Mouse (Mus musculus) limb, embryonic 10.5 days (tissue): Measurements from ENCODE around the gene Cmas. TPM values are rescaled to one million over a fixed set of nuclear protein-coding genes. Genes with fewer than 3 reads are reported as not detected.

Experiments used
- DNase-seq: peaks from one replicate; pipeline ENCODE4 v3.0.0-alpha.2; 2017; ENCODE audit warnings: low spot score
- H3K27ac ChIP-seq: fragments of 300-500 bp; sonication (generic); 2 replicates; pipeline ENCODE4 v1.5.1; 2016; ENCODE audit warnings: mild to moderate bottlenecking
- H3K27me3 ChIP-seq: fragments of 300-500 bp; sonication (generic); 2 replicates; pipeline ENCODE4 v1.6.1; 2016; ENCODE audit warnings: low read depth, mild to moderate bottlenecking; ENCODE audit not compliant: poor library complexity, severe bottlenecking
- H3K36me3 ChIP-seq: fragments of 300-500 bp; sonication (generic); 2 replicates; pipeline ENCODE4 v1.6.1; 2016; ENCODE audit warnings: mild to moderate bottlenecking, moderate library complexity
- H3K4me1 ChIP-seq: fragments of 300-500 bp; sonication (generic); 2 replicates; pipeline ENCODE4 v1.6.1; 2016
- H3K4me3 ChIP-seq: fragments of 300-500 bp; sonication (generic); 2 replicates; pipeline ENCODE4 v1.5.1; 2016; ENCODE audit warnings: mild to moderate bottlenecking, moderate library complexity
- H3K9me3 ChIP-seq: fragments of 300-500 bp; sonication (generic); replicated peaks from 2 replicates; pipeline ENCODE4 v1.6.1; 2016; ENCODE audit warnings: mild to moderate bottlenecking
- WGBS: fragments of 180-500 bp; shearing (Covaris S2); methylation state at CpG from one replicate; pipeline ENCODE4 v1.1.7; 2016; 5-methylcytosine and 5-hydroxymethylcytosine counted together
- polyA plus RNA-seq: library from polyadenylated mRNA; unstranded; fragments of >200 nt; fragmentation: Nextera tagmentation; extraction: Ambion mirVana; gene quantifications from 2 replicates; pipeline ENCODE4 v1.2.1, GENCODE M21; 2016

Gene Cmas
- polyA plus RNA-seq, 1 experiment from 2014 or later = 70.4 TPM

GRCm38 (mm10) chr6:142738225-142738624 lies 18.3 kb upstream of the Cmas start:
- no peaks in the 10 kb centered on the region for H3K9me3 ChIP-seq
- H3K4me3 ChIP-seq = no peak overlapping the region
- DNase-seq = no peak
- H3K27ac ChIP-seq = no peak overlapping the region
- no peaks in the 10 kb centered on the region for H3K36me3 ChIP-seq
- H3K4me1 ChIP-seq = no peaks in the 10 kb centered on the region
- WGBS = 95% methylated on average over 2 of the region's 2 CpGs
- no peaks in the 10 kb centered on the region for H3K27me3 ChIP-seq

DNA sequence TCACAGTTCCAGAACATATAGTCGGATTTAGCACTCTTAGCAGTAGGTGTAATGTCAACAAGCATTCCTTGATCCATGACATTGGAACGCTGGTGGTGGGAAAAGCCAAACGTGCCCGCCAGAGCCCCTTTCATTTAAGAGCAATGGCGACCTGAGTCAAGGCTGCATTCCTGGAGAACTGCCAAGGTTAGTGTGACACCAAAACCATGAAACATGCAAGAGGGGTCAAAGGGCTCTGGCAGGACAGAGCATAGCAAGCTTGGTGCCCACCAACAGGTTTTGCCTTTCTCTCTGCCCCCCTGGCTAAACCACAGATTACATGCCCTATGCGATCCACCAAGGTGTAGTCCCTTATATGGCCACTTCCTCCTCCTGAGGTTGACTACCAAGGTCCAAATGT lies 17.8 kb upstream of the Cmas start:
- 80% methylated on average over 6 of the region's 6 CpGs for WGBS
- Histone ChIP-seq H3K4me3 (no peak overlapping the region), H3K27ac (no peak overlapping the region), H3K9me3 (no peaks in the 10 kb centered on the region), H3K27me3 (no peaks in the 10 kb centered on the region), H3K4me1 (no peaks in the 10 kb centered on the region), H3K36me3 (no peaks in the 10 kb centered on the region)
- no peak for DNase-seq

DNA sequence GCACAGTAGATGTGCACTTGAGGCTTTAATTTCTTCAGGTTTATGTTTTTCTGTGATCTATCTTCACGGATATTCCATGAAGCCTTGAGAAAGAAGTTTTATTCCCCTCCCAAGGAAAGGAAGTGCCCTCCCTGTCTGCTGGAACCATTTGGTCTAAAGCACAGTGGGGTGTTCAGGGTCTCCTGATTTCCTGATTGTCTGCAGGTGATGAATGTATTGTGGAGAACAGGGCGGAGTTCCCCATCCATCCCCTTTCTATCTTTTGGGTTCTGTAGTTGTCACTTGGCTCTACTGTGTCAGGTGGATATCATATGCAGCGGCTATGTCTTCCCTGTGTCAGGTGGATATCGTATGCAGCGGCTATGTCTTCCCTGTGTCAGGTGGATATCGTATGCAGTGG lies 14.7 kb upstream of the Cmas start:
- Histone ChIP-seq H3K36me3 (no peaks in the 10 kb centered on the region), H3K4me1 (no peaks in the 10 kb centered on the region), H3K4me3 (no peak overlapping the region), H3K9me3 (no peaks in the 10 kb centered on the region), H3K27me3 (no peaks in the 10 kb centered on the region), H3K27ac (no peak overlapping the region)
- DNase-seq = no peak
- 86% methylated on average over 6 of the region's 6 CpGs for WGBS

DNA sequence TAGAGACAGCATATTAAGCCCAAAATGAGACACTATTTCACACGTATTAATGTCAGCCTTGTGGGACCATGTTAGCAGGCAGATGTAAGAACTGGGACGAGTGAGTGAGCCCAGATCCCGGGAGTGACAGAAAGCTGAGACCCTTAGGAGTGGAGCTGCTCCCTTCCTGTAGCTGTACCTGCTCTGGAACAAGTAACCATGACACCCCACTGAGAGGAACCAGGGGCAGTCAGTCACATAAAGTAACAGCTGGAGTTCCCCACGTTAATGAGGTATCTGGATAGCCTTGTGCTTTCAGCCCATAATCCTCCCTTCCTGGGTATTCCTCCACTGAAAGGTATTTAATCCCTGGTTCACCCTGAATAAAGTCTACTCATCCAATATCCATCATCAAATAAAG lies 13.3 kb upstream of the Cmas start:
- WGBS = 69% methylated on average over 4 of the region's 4 CpGs

DNA sequence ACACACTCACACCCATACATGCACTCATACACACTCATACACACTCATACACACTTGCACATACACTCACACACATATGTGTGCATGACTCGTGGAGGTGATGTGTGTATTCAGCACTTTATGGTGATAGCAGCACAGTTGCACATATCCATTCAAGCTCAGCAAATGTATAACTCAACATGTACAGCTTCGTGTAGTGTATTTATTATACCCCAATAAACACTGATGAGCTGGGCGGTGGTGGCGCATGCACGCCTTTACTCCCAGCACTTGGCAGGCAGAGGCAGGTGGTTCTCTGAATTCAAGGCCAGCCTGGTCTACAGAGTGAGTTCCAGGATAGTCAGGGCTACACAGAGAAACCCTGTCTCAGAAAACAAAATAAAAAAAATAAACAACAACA lies 11.0 kb upstream of the Cmas start:
- H3K27ac ChIP-seq = no peak overlapping the region
- no peaks in the 10 kb centered on the region for H3K27me3 ChIP-seq
- DNase-seq = no peak
- H3K36me3 ChIP-seq = no peaks in the 10 kb centered on the region
- no peak overlapping the region for H3K4me3 ChIP-seq
- no peaks in the 10 kb centered on the region for H3K9me3 ChIP-seq
- H3K4me1 ChIP-seq = no peaks in the 10 kb centered on the region
- WGBS = 91% methylated on average over 5 of the region's 5 CpGs

More for the DNA sequence above, 13.3 kb upstream of the Cmas start:
- no peak for DNase-seq
- no peaks in the 10 kb centered on the region for H3K9me3 ChIP-seq
- no peaks in the 10 kb centered on the region for H3K27me3 ChIP-seq
- H3K36me3 ChIP-seq = no peaks in the 10 kb centered on the region
- H3K4me3 ChIP-seq = no peak overlapping the region
- H3K27ac ChIP-seq = no peak overlapping the region
- no peaks in the 10 kb centered on the region for H3K4me1 ChIP-seq

- no peak for DNase-seq
- 85% methylated on average over 7 of the region's 7 CpGs for WGBS
- no peaks in the 10 kb centered on the region for H3K9me3 ChIP-seq
- no peaks in the 10 kb centered on the region for H3K36me3 ChIP-seq
- H3K27ac ChIP-seq = no peak overlapping the region
- H3K4me1 ChIP-seq = no peaks in the 10 kb centered on the region
- H3K27me3 ChIP-seq = no peaks in the 10 kb centered on the region
- H3K4me3 ChIP-seq = no peak overlapping the region
Measured at GRCm38 (mm10) chr6:142746765-142747164, 9.7 kb upstream of the Cmas start.

DNA sequence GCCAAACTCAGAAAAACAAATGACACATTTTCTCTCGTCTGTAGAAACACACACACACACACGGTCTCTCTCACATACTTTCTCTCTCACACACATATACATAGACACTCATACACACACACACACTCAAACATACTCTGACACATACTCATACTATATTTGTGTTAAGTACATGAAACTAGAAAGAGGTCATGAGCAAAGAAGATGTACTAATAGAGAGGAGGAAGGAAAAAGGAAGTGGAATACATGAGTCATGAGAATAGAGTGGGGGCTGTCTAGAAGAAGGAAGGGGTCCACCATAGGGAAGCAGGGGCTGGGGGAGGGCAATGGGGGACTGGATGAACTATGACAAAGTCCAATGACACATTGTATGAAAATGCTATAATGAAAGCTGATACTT lies 9.3 kb upstream of the Cmas start:
- no peaks in the 10 kb centered on the region for H3K9me3 ChIP-seq

GRCm38 (mm10) chr6:142748057-142748708 lies 8.3 kb upstream of the Cmas start:
- Histone ChIP-seq H3K4me3 (no peak overlapping the region), H3K27ac (no peak overlapping the region), H3K36me3 (no peaks in the 10 kb centered on the region), H3K9me3 (no peaks in the 10 kb centered on the region), H3K4me1 (no peaks in the 10 kb centered on the region), H3K27me3 (peaks cover 4% of the 10 kb centered on the region; the same call in 1 of the 2 replicates)
- no peak for DNase-seq
- 85% methylated on average over 8 of the region's 8 CpGs for WGBS

More for the DNA sequence above, 9.3 kb upstream of the Cmas start:
- H3K27me3 ChIP-seq = no peaks in the 10 kb centered on the region
- no peak overlapping the region for H3K4me3 ChIP-seq
- WGBS = 83% methylated on average over 2 of the region's 2 CpGs
- no peaks in the 10 kb centered on the region for H3K4me1 ChIP-seq
- no peak for DNase-seq
- H3K27ac ChIP-seq = no peak overlapping the region
- no peaks in the 10 kb centered on the region for H3K36me3 ChIP-seq

DNA sequence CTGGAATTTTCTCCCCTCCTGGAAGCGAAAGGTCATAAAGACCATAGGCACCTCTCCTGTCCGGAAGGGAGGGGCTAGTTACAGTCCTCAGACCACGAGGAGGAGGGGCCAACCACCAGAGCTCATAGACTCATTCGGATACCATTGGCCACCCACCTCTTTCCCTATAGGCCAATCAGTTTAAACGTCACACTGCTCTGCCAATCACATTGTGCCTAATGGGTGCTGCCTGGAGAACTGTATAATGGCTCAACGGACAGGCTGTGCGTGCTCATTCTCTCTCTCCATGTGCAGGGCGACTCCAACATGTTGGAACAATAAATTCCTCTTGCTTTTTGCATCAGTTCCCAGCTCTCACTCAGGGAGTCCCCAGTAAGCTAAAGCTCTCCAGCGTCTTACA lies 5.1 kb upstream of the Cmas start:
- H3K4me3 ChIP-seq = no peak overlapping the region
- 0 out of 2 replicates have a peak, but pooled peaks cover 3% of the 10 kb centered on the region for H3K4me1 ChIP-seq
- no peak for DNase-seq
- no peaks in the 10 kb centered on the region for H3K9me3 ChIP-seq
- H3K27ac ChIP-seq = no peak overlapping the region
- 48% methylated on average over 9 of the region's 9 CpGs for WGBS
- H3K36me3 ChIP-seq = no peaks in the 10 kb centered on the region
- H3K27me3 ChIP-seq = peaks cover 35% of the 10 kb centered on the region

GRCm38 (mm10) chr6:142752331-142753246 lies 3.9 kb upstream of the Cmas start:
- 38% methylated on average over 14 of the region's 14 CpGs for WGBS
- DNase-seq = no peak
- Histone ChIP-seq H3K9me3 (no peaks in the 10 kb centered on the region), H3K36me3 (no peaks in the 10 kb centered on the region), H3K4me1 (peaks cover 13% of the 10 kb centered on the region), H3K27ac (no peak overlapping the region), H3K27me3 (peaks cover 35% of the 10 kb centered on the region), H3K4me3 (no peak overlapping the region)

DNA sequence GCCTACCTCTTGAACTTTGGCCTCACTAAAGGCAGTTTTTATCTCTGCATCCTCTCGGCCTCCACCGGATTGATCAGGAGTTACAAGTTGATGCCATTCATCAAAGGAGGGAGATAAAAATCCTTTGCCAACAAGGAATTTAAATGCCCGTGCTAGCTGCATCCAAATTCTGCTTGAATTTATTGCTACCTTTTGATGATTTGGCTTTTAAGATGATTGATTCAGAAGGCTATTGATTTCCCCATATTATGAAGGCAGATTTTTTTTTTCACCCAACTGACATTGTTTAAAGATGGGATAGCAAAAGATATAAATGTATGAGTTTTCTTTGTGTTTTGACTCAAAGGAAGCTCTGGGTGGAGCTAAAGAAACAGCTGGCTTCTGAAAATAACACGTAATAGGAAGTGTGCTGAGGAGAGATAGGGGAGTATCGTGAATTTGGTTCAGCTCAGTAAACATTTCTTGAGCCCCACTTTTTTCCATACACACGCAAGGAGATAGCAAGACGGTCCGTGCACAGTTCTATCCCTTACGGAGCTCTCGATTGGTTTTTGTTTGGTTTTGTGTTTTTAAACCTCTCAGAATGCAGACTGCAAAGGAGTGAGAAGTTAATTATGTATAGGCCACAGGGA lies 964 bp downstream of the Cmas start:
- 59% methylated on average over 10 of the region's 10 CpGs for WGBS
- peaks cover 22% of the 10 kb centered on the region for H3K4me1 ChIP-seq
- H3K27ac ChIP-seq = peak overlapping the region; percentile 93

GRCm38 (mm10) chr6:142757976-142758375 lies 1.5 kb downstream of the Cmas start:
- 92% methylated on average over 6 of the region's 6 CpGs for WGBS
- Histone ChIP-seq H3K4me3 (peak overlapping the region; percentile 92; the same call in 1 of the 2 replicates), H3K27me3 (peaks cover 33% of the 10 kb centered on the region), H3K4me1 (peaks cover 22% of the 10 kb centered on the region), H3K36me3 (peaks cover 18% of the 10 kb centered on the region), H3K9me3 (no peaks in the 10 kb centered on the region), H3K27ac (no peak overlapping the region)
- DNase-seq = no peak

More for the DNA sequence above, 964 bp downstream of the Cmas start:
- H3K36me3 ChIP-seq = peaks cover 18% of the 10 kb centered on the region
- peak overlapping the region; percentile 92 for H3K4me3 ChIP-seq
- H3K9me3 ChIP-seq = no peaks in the 10 kb centered on the region
- H3K27me3 ChIP-seq = peaks cover 35% of the 10 kb centered on the region
- DNase-seq = no peak

DNA sequence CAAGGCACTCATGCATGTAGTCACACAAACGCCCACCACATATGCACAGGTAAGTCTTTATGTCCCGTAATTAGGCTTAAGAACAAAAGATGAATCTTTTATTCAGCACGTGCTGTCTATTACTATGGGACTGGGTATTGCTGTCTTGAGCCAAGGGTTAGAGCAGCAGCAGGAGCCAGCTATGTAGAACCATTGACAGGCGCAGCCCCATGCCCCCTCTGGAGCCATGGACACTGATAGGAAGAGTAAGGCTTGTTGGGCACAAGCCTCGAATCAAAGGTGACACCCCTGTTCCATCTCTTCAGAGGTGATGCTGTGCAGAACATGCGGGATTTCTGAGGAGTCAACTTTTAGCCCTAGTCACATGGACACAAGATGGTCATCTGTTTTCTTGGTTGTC lies 2.1 kb downstream of the Cmas start:
- no peak for DNase-seq
- WGBS = 94% methylated on average over 6 of the region's 6 CpGs

More for the DNA sequence above, 2.1 kb downstream of the Cmas start:
- H3K27ac ChIP-seq = no peak overlapping the region
- H3K4me1 ChIP-seq = peaks cover 22% of the 10 kb centered on the region
- no peaks in the 10 kb centered on the region for H3K9me3 ChIP-seq
- peaks cover 18% of the 10 kb centered on the region for H3K36me3 ChIP-seq
- no peak overlapping the region for H3K4me3 ChIP-seq
- peaks cover 27% of the 10 kb centered on the region for H3K27me3 ChIP-seq
